Mouse (Mus musculus) embryonic facial prominence, embryonic 15.5 days (tissue): ENCODE results near the gene Slc25a40. TPM values are rescaled to one million over a fixed set of nuclear protein-coding genes. Genes with fewer than 3 reads are reported as not detected.

Experiments
- ATAC-seq: fragments of 200-750 bp; cut with Nextera tagmentation; 2 replicates; pipeline ENCODE4 v1.8.0; 2017; ENCODE audit warnings: low read depth, moderate TSS enrichment; ENCODE audit not compliant: insufficient number of reproducible peaks, low FRiP score, low TSS enrichment
- H3K27ac ChIP-seq: fragments of 300-500 bp; sonication (generic); replicated peaks from 2 replicates; pipeline ENCODE4 v1.5.1; 2015; ENCODE audit warnings: mild to moderate bottlenecking, inconsistent platforms
- H3K27me3 ChIP-seq: fragments of 300-500 bp; sonication (generic); 2 replicates; pipeline ENCODE4 v1.6.1; 2015; ENCODE audit warnings: inconsistent platforms
- H3K36me3 ChIP-seq: fragments of 300-500 bp; sonication (generic); 2 replicates; pipeline ENCODE4 v1.6.1; 2015; ENCODE audit warnings: mild to moderate bottlenecking, inconsistent platforms
- H3K4me1 ChIP-seq: fragments of 300-500 bp; sonication (generic); 2 replicates; pipeline ENCODE4 v1.6.1; 2015; ENCODE audit warnings: inconsistent platforms
- H3K4me2 ChIP-seq: fragments of 300-500 bp; sonication (generic); replicated peaks from 2 replicates; pipeline ENCODE4 v1.6.1; 2015; ENCODE audit warnings: mild to moderate bottlenecking, inconsistent platforms
- H3K4me3 ChIP-seq: fragments of 300-500 bp; sonication (generic); replicated peaks from 2 replicates; pipeline ENCODE4 v1.5.1; 2015; ENCODE audit warnings: mild to moderate bottlenecking, inconsistent platforms
- H3K9ac ChIP-seq: fragments of 300-500 bp; sonication (generic); 2 replicates; pipeline ENCODE4 v1.6.1; 2015; ENCODE audit warnings: inconsistent platforms
- H3K9me3 ChIP-seq: fragments of 300-500 bp; sonication (generic); replicated peaks from 2 replicates; pipeline ENCODE4 v1.6.1; 2016; ENCODE audit warnings: inconsistent platforms
- WGBS: fragments of 180-500 bp; shearing (Covaris S2); methylation state at CpG from one replicate; pipeline ENCODE4 v1.1.7; 2015; 5-methylcytosine and 5-hydroxymethylcytosine counted together
- polyA plus RNA-seq: library from polyadenylated mRNA; unstranded; fragments of >200 nt; fragmentation: Nextera tagmentation; extraction: Ambion mirVana; gene quantifications from 2 replicates; pipeline ENCODE4 v1.2.1, GENCODE M21; 2015

Gene Slc25a40
- polyA plus RNA-seq: 13.7 and 14.0 TPM in 2 replicates

DNA sequence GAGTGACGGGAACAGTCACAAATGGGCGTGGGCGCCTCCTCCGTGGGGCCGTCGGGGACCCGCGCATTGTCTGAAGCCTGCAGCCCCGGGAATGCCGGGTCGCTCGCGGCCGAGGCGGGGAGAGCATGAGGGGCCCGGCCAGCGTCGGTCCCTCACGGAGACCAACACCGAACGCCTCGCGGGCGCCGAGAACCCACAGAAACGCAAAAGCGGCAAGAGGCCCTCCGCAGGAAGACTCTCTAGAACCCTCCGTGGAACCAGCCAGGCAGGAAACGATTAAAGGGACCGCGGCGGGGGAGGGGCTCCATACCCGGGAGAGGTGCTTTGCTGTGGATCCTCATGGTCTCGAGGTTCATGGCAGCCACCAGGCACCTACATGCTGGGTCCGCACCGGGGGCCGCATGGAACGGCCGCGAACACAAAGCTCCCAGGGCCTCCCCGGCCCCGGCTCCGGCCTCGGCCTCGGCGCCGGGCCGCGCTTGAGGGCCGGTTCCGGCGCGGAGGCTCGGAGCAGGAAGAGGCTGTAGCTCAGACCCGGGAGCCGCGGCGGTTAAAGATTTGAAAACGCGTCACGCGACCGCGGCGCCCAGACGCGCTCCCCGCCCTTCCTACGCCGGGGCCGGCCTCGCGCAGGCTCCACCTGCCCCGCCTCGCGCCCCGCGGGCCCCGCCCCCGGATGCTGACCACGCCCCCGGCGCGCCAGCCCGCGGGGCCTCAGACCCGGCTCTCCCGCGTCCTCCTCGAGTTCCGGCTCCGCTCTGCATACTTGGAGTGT, at the start of gene Slc25a40, which contains the start of gene Dbf4:
TSS of gene Slc25a40 (plus strand) at position 694 of the 775 bp plus-strand sequence.
TSS of gene Dbf4 (minus strand) at position 560 of the 775 bp plus-strand sequence.
- peak; percentile 98 for ATAC-seq
- peak within 1 kb of the TSS; percentile 89 for H3K27ac ChIP-seq
- peak within 1 kb of the TSS; percentile 79 for H3K4me3 ChIP-seq
- WGBS: under 1% methylated on average over 88 of the region's 93 CpGs
- H3K4me1 ChIP-seq: peaks cover 9% of the 10 kb centered on the region
- peak within 1 kb of the TSS; percentile 81 for H3K9ac ChIP-seq
- H3K27me3 ChIP-seq: no peaks in the 10 kb centered on the region
- H3K4me2 ChIP-seq: peak within 1 kb of the TSS; percentile 80
- H3K36me3 ChIP-seq: peaks cover 9% of the 10 kb centered on the region; the same call in 1 of the 2 replicates
- H3K9me3 ChIP-seq: no peaks in the 10 kb centered on the region

DNA sequence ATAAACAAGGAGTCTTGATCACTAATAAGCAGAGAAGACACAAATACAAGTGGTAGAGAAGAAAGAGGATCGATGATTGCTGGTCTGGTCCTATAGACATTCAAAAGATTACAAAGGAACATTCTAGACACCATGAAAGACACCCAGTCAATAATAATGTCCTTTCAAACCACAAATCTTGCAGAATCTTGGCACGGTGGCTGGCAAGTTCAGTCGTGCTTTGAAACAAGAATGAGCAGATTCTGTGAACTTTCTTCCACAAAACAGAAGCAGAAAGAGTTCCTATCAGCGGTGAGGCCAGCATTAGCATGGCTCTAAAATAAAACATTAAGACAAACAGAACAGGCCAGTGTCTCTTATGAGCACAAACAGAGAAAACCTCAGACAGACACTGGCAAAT, 49.2 kb upstream of the Slc25a40 start:
- no peak overlapping the region for H3K4me3 ChIP-seq
- no peak overlapping the region for H3K27ac ChIP-seq
- no peak overlapping the region for H3K4me2 ChIP-seq
- H3K9me3 ChIP-seq: no peaks in the 10 kb centered on the region
- ATAC-seq: no peak
- no peaks in the 10 kb centered on the region for H3K27me3 ChIP-seq
- no peak overlapping the region for H3K9ac ChIP-seq
- H3K4me1 ChIP-seq: no peaks in the 10 kb centered on the region
- H3K36me3 ChIP-seq: no peaks in the 10 kb centered on the region
- WGBS: 53% methylated on average over 4 of the region's 4 CpGs

DNA sequence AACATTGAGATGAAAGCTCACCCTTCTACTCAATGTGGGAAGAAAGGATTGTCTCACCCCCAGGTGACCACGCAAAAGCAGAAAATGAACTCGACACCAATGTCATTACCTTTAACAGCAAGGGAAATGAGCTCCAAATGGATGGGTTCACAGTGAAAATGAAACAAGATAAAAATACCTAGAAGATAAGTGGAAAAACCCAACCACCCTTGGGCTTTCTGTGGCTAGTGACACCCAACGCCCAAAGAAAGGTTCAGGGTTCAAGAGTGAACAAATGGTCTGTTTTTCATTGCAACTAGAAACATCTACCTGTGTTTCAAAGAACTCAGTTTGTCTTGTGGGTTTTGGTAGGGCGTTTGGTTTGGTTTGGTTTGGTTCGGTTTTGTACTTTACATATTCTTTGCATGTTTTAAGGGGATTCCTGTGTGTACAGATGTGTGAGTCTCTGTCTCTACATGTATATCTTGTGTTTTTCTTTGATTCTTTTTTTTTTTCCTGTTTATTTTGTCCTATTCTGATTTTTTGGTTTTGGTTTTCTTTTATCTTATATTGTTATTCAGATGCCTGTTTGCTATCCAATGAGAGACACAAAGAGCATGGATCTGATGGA, 48.2 kb upstream of the Slc25a40 start:
- WGBS: 76% methylated on average over 5 of the region's 5 CpGs
- no peak overlapping the region for H3K9ac ChIP-seq
- H3K4me1 ChIP-seq: no peaks in the 10 kb centered on the region
- ATAC-seq: no peak
- no peaks in the 10 kb centered on the region for H3K27me3 ChIP-seq
- H3K4me3 ChIP-seq: no peak overlapping the region
- H3K9me3 ChIP-seq: no peaks in the 10 kb centered on the region
- no peak overlapping the region for H3K4me2 ChIP-seq
- no peak overlapping the region for H3K27ac ChIP-seq
- no peaks in the 10 kb centered on the region for H3K36me3 ChIP-seq

GRCm38 (mm10) chr5:8393891-8394583, 28.6 kb upstream of the Slc25a40 start:
- H3K27me3 ChIP-seq: no peaks in the 10 kb centered on the region
- no peaks in the 10 kb centered on the region for H3K4me1 ChIP-seq
- WGBS: 72% methylated on average over 1 of the region's 1 CpGs
- no peak overlapping the region for H3K9ac ChIP-seq
- H3K4me3 ChIP-seq: no peak overlapping the region
- no peak overlapping the region for H3K4me2 ChIP-seq
- H3K9me3 ChIP-seq: no peaks in the 10 kb centered on the region
- H3K27ac ChIP-seq: no peak overlapping the region
- H3K36me3 ChIP-seq: peaks cover 22% of the 10 kb centered on the region
- no peak for ATAC-seq

- ATAC-seq: no peak
- H3K27me3 ChIP-seq: no peaks in the 10 kb centered on the region
- H3K27ac ChIP-seq: no peak overlapping the region
- 94% methylated on average over 13 of the region's 13 CpGs for WGBS
- H3K9me3 ChIP-seq: no peaks in the 10 kb centered on the region
- no peak overlapping the region for H3K9ac ChIP-seq
- H3K4me2 ChIP-seq: no peak overlapping the region
- H3K36me3 ChIP-seq: peaks cover 29% of the 10 kb centered on the region
- no peaks in the 10 kb centered on the region for H3K4me1 ChIP-seq
- no peak overlapping the region for H3K4me3 ChIP-seq
Observed at GRCm38 (mm10) chr5:8397587-8398249, 24.9 kb upstream of the Slc25a40 start.

GRCm38 (mm10) chr5:8408746-8409145, 13.9 kb upstream of the Slc25a40 start:
- H3K9me3 ChIP-seq: no peaks in the 10 kb centered on the region
- no peaks in the 10 kb centered on the region for H3K27me3 ChIP-seq
- H3K9ac ChIP-seq: no peak overlapping the region
- no peak overlapping the region for H3K27ac ChIP-seq
- H3K4me2 ChIP-seq: no peak overlapping the region
- 85% methylated on average over 4 of the region's 4 CpGs for WGBS
- peaks cover 33% of the 10 kb centered on the region for H3K36me3 ChIP-seq
- H3K4me3 ChIP-seq: no peak overlapping the region
- H3K4me1 ChIP-seq: no peaks in the 10 kb centered on the region
- ATAC-seq: no peak

- no peaks in the 10 kb centered on the region for H3K9me3 ChIP-seq
- 0 out of 2 replicates have a peak, but pooled peaks cover 3% of the 10 kb centered on the region for H3K4me1 ChIP-seq
- no peak overlapping the region for H3K4me3 ChIP-seq
- WGBS: 87% methylated on average over 3 of the region's 3 CpGs
- H3K4me2 ChIP-seq: no peak overlapping the region
- H3K27ac ChIP-seq: no peak overlapping the region
- peaks cover 23% of the 10 kb centered on the region; the same call in 1 of the 2 replicates for H3K36me3 ChIP-seq
- H3K9ac ChIP-seq: no peak overlapping the region
- no peak for ATAC-seq
- no peaks in the 10 kb centered on the region for H3K27me3 ChIP-seq
Observed at GRCm38 (mm10) chr5:8416683-8417413, 5.8 kb upstream of the Slc25a40 start.

- Histone ChIP-seq H3K27me3 (no peaks in the 10 kb centered on the region), H3K9ac (no peak overlapping the region), H3K4me3 (no peak overlapping the region), H3K4me2 (no peak overlapping the region), H3K36me3 (peaks cover 23% of the 10 kb centered on the region; the same call in 1 of the 2 replicates), H3K9me3 (no peaks in the 10 kb centered on the region), H3K4me1 (0 out of 2 replicates have a peak, but pooled peaks cover 3% of the 10 kb centered on the region), H3K27ac (no peak overlapping the region)
- 43% methylated on average over 1 of the region's 1 CpGs for WGBS
- ATAC-seq: no peak
Observed at GRCm38 (mm10) chr5:8417443-8417842, 5.2 kb upstream of the Slc25a40 start.

- WGBS: 6% methylated on average over 3 of the region's 3 CpGs
- H3K36me3 ChIP-seq: peaks cover 14% of the 10 kb centered on the region; the same call in 1 of the 2 replicates
- ATAC-seq: no peak
- no peak overlapping the region for H3K9ac ChIP-seq
- H3K4me1 ChIP-seq: peaks cover 9% of the 10 kb centered on the region
- H3K27ac ChIP-seq: no peak overlapping the region
- peak overlapping the region; percentile 80 for H3K4me2 ChIP-seq
- H3K9me3 ChIP-seq: no peaks in the 10 kb centered on the region
- no peaks in the 10 kb centered on the region for H3K27me3 ChIP-seq
- H3K4me3 ChIP-seq: peak overlapping the region; percentile 79
Observed at GRCm38 (mm10) chr5:8421424-8421823, 1.2 kb upstream of the Slc25a40 start.
